1 mouse cellular context compared by ENCODE assay signal in the genomic region with DNA sequence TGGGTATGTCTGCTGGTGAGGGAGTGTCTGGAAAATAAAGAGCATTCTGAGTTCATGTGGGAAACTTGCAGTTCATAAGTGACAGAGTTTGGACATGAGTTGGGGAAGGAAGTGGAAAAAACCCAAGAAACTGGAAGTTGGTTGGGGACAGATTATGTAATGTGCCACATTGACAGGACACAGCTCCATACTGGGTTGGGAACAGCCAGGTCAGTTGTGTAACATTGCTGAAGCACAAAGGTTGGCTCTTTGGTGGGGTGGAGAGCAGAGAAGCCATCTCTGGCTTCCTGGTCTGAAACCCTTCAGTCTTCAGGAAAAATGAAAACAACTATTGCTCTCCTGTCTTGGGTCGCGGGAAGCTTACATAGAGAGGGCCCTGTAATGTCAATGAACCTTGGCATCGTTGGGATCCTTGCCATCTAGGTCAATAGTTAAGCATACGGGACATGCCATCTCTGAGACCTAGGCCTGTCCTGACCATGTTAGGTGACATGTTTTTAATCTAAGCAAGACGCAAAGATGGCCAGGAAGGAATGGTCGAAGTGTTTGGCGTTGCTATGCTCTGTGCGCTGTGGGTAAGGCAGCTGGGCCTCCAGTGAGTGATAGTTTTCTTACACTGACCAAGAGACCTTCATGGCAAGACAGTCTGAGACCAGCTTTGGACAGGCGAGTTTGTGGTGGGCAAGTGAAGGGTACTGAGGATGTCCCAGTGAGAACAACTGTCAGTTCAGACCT.
TF ChIP-seq lines count a peak whose summit lies in the region.

No protein-coding gene starts in this region.

TF ChIP-seq in ES-E14, 5 proteins besides CTCF, POLR2A, EP300 and RAD21:
- TF ChIP-seq MAFK (IDR thresholded peaks at IDR 0.05; ENCODE audit: insufficient read depth, low read depth, low read length): no peak
- no peak for TF ChIP-seq CHD2 (IDR thresholded peaks at IDR 0.05; ENCODE audit: low read depth, low read length)
- TF ChIP-seq HCFC1 (IDR thresholded peaks at IDR 0.05; ENCODE audit: borderline replicate concordance, insufficient read depth, low read length): no peak
- TF ChIP-seq ZNF384 (IDR thresholded peaks at IDR 0.05; ENCODE audit: low read depth, low read length): no peak
- no peak for TF ChIP-seq ZC3H11A (IDR thresholded peaks at IDR 0.05; ENCODE audit: borderline replicate concordance, low read depth, low read length)
TF ChIP-seq in ES-E14: peak in this region for 0.
